Mouse (Mus musculus) NIH3T3 (cell line): ENCODE measurements around the gene Nudt15.

Experiments
- DNase-seq: peaks from one replicate; pipeline ENCODE4 v3.0.0-alpha.2; 2012; ENCODE audit warnings: low read depth

Nudt15 gene

DNA sequence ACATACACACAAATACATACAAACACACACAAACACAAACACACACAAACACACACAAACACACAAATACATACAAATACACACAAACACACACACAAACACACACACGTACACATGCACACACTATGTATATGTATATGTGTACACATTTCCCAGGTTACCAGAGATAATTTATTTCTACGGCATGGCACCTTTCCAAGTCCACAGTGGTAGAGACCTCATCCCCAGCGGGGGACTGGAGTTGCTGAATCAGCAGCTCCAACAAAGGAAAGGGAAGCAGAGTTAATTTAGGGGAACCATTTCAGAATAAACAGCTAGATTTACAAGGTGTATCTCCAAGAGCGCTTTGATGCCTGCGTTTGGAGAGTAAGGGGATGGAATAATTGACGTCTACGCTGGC is 75.8 kb downstream of the Nudt15 start:
- no peak for DNase-seq

DNA sequence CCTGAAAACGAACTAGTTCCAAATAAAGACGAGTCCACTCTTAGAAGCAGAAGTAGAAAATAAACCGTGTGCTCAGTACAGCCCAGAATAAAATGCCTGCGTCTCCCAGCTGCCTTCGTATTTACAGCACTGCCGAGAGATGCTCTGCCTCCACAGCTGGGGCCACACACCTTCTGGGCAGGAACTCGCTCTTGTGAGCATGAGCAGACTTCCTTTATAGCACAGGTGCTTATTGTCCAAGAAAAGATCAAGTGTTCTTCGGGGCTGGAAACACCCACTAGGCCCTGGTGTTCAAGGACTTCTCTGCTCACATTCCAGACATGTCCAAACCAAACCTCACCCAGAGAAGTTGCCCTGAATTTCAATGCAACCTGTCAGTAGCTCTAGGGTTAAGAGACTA is 77.4 kb downstream of the Nudt15 start:
- no peak for DNase-seq

GRCm38 (mm10) chr14:73469506-73469905 is 78.5 kb downstream of the Nudt15 start:
- no peak for DNase-seq
